Mouse (Mus musculus): Measurements from ENCODE around the gene Vav2. TPM values are rescaled to one million over a fixed set of nuclear protein-coding genes. Genes with fewer than 3 reads are reported as not detected.

Vav2 gene
- polyA plus RNA-seq, 1 experiment = 6.6 TPM

DNA sequence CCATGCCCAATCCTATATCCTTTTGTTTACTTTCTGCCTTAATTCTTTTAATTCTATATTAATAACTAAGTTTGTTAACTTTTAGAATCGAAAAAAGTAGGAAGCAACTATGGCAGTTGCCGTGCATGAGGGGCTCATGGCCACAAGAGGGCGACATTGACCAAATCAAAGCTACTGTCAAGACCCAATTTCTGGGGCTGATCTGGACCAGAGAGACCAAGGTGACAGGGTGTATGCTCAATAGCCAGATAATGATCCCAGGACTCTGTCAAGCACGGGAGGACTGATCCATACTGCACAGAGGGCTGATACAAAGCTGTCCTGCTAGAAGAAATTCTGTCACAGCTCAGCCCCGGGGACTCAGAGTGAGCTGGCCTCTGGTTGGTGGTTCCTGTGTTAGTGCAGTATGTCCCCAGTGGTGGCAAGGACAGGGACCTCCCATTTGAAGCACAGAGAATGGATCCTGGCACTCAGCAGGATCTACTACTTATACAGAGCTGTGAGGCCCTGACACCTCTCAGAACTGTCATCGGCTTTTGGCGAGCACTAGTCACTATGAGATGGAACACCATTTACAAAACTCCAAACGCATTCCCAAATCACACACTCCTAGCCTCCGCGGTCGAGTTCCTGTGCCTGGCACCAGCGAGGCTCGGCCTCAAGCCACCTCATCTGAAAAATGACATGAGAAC lies 145.8 kb downstream of the Vav2 start:
- Histone ChIP-seq H3K27ac (replicated peaks; ENCODE audit: low read depth, low read length) (no peak overlapping the region), H3K4me1 (ENCODE audit: control insufficient read depth, insufficient read depth, insufficient read length, low read length) (no peaks in the 10 kb centered on the region), H3K4me3 (ENCODE audit: insufficient read depth, low read depth, low read length) (no peak overlapping the region)

- Histone ChIP-seq H3K4me1 (ENCODE audit: control insufficient read depth, insufficient read depth, insufficient read length, low read length) (no peaks in the 10 kb centered on the region), H3K4me3 (ENCODE audit: insufficient read depth, low read depth, low read length) (no peak overlapping the region), H3K27ac (replicated peaks; ENCODE audit: low read depth, low read length) (no peak overlapping the region)
Measured at GRCm38 (mm10) chr2:27278859-27279258, 148.0 kb downstream of the Vav2 start.

DNA sequence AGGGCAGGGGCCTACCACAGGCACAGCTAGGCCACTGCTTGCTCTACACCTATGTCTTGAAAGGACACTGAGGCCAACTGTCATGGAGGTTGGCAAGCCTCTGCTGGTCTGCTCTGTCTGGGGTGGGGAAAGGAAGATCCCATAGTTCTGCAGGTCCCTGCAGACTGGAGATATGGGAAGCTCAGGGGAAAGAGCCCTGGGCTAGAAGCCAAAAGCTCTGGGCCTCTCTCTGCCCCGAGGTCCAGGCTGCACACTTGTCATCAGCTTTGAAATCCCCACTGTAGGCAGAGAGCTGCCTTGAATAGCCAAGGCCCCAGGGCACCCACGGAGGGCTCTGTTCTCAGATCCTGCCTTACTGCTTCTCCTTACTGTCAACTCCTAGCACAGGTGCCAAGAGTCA lies 158.5 kb downstream of the Vav2 start:
- Histone ChIP-seq H3K27ac (replicated peaks; ENCODE audit: low read depth, low read length) (no peak overlapping the region), H3K4me1 (ENCODE audit: control insufficient read depth, insufficient read depth, insufficient read length, low read length) (peaks cover 7% of the 10 kb centered on the region), H3K4me3 (ENCODE audit: insufficient read depth, low read depth, low read length) (no peak overlapping the region)

DNA sequence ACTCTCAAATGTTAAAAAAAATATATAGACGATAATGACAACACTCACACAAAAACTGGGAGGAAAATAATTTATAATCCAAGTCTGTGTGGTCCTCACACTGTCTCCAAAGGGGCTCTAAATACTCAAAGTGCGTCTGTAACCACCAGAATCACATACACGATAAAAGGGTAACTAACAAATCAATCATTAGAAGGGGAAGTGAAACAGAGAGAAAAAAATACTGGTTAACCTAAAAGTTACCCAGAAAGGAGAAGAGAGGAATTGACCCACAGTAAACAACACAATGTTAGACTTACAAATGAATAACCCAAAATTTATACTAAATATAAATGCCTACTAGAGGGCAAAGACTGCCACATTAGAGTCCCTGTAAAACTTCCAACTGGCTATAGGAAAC lies 161.0 kb downstream of the Vav2 start:
- Histone ChIP-seq H3K4me1 (ENCODE audit: control insufficient read depth, insufficient read depth, insufficient read length, low read length) (peaks cover 15% of the 10 kb centered on the region), H3K27ac (replicated peaks; ENCODE audit: low read depth, low read length) (no peak overlapping the region), H3K4me3 (ENCODE audit: insufficient read depth, low read depth, low read length) (no peak overlapping the region)

DNA sequence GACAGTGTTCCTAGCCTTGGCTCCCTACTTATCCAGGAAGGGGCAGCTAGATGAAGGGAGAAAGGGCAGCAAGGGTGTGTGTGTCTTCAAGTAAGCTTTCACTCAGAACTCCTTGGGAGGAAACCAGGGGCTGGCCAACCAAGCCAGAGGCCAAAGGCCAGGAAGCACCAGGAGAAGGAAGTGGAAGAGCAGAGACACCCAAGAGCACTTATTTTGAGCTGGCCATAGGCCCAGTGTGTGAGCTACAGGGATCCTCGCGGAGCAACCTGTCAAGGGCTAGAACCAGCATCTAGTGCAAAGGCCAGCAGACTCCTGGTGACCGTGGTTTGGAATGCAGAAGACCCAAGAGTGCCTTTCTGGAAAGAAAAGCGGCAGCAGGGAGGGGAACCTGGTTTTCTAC lies 163.8 kb downstream of the Vav2 start:
- H3K27ac ChIP-seq (replicated peaks; ENCODE audit: low read depth, low read length) = peak overlapping the region; percentile 64
- peaks cover 15% of the 10 kb centered on the region for H3K4me1 ChIP-seq (ENCODE audit: control insufficient read depth, insufficient read depth, insufficient read length, low read length)
- no peak overlapping the region for H3K4me3 ChIP-seq (ENCODE audit: insufficient read depth, low read depth, low read length)

- no peak overlapping the region for H3K27ac ChIP-seq (replicated peaks; ENCODE audit: low read depth, low read length)
- H3K4me1 ChIP-seq (ENCODE audit: control insufficient read depth, insufficient read depth, insufficient read length, low read length) = no peaks in the 10 kb centered on the region; the same call in 1 of the 2 replicates
- H3K4me3 ChIP-seq (ENCODE audit: insufficient read depth, low read depth, low read length) = no peak overlapping the region
Measured at GRCm38 (mm10) chr2:27251434-27251833, 175.4 kb downstream of the Vav2 start.

DNA sequence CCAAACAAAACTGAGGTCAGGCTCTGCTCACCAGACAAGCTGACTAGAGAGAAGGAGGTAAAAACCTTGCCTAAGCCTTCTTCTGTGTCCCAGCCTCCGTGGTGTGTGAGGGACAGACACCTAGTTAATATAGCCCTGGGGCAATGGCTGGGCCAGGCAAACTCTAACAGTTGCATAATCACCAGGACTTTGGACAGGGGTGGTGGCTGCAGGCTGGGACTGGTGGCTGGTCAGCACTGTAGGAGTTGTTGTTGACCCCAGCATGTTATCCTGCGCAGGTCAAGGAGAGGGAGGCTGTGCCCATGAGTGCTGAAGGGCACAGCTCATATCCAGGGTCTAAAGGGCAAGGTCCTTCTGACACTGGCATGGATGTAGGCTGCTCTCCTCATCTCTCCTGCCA lies 178.6 kb downstream of the Vav2 start, which contains the start of gene Sardh:
Gene Sardh, minus strand, starts transcription at position 127 of the 400 bp plus-strand sequence.
- Histone ChIP-seq H3K27ac (replicated peaks; ENCODE audit: low read depth, low read length) (peak within 1 kb of the TSS; percentile 35; the same call in 1 of the 2 replicates), H3K4me1 (ENCODE audit: control insufficient read depth, insufficient read depth, insufficient read length, low read length) (peaks cover 5% of the 10 kb centered on the region; the same call in 1 of the 2 replicates), H3K4me3 (ENCODE audit: insufficient read depth, low read depth, low read length) (peak within 1 kb of the TSS; percentile 24)

DNA sequence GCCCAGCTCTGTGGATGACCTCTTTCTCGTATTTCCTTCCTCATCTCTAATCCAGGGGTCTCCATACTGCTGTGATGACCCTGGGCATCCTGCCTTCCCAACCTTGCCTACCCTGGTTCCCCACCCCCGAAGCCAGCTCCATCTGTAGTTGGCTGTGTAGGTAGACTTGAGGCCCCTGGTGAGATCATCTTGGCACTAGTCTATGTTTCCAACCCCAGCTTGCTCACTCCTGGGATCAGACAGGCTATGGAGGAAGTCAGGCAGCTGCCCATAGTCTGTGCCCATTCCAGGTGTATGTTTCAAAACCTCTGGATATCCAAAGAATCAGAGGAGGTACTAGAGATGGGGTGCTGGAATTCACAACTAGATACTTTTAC lies 179.4 kb downstream of the Vav2 start:
- H3K27ac ChIP-seq (replicated peaks; ENCODE audit: low read depth, low read length) = 0 out of 2 replicates have a peak overlapping the region, but pooled peaks have one; percentile 35
- H3K4me1 ChIP-seq (ENCODE audit: control insufficient read depth, insufficient read depth, insufficient read length, low read length) = peaks cover 5% of the 10 kb centered on the region; the same call in 1 of the 2 replicates
- H3K4me3 ChIP-seq (ENCODE audit: insufficient read depth, low read depth, low read length) = no peak overlapping the region

- Histone ChIP-seq H3K4me3 (ENCODE audit: insufficient read depth, low read depth, low read length) (peak overlapping the region; percentile 24), H3K4me1 (ENCODE audit: control insufficient read depth, insufficient read depth, insufficient read length, low read length) (peaks cover 5% of the 10 kb centered on the region; the same call in 1 of the 2 replicates), H3K27ac (replicated peaks; ENCODE audit: low read depth, low read length) (peak overlapping the region; percentile 35; the same call in 1 of the 2 replicates)
Measured at GRCm38 (mm10) chr2:27246712-27247486, 179.9 kb downstream of the Vav2 start.

DNA sequence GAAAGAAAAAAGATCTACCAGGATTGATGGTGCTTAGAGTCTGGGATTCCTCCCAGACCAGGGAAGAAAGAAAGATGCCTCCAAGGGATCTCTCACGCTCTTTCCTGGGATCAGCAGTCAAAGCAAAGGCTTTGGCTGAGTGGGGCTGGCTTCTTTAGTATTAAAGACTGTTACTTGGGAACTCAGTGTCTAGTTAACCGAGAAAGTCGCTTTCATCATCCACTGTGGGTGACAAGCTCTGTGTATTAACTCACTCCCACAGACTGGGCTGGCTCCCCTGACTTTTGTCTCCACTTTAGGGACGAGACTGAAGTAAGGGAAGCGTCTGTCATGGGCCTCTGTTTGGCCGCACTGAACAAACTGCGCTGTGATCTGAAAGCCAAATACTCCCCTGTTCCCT lies 180.9 kb downstream of the Vav2 start:
- Histone ChIP-seq H3K4me3 (ENCODE audit: insufficient read depth, low read depth, low read length) (no peak overlapping the region), H3K27ac (replicated peaks; ENCODE audit: low read depth, low read length) (no peak overlapping the region)

DNA sequence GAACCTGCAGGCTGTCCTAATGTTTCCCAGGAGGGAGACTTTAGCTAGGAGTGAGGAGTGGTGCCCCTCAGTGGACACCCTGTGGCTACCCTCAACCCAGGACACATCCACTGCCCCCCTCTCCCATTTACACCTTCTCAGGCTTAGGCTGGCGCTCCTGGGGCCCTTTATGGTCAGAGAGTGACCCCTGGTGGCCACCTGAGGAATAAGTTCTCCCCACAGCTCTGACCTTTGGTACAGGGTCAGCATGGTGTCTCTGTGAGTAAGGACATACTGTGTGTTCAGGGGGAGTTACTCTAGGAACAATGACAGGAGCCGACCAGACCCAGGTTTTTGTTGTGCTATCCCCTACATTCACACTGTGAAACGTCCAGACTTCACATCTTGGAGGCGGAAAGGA lies 189.5 kb downstream of the Vav2 start:
- H3K27ac ChIP-seq (replicated peaks; ENCODE audit: low read depth, low read length) = no peak overlapping the region
- peaks cover 3% of the 10 kb centered on the region; the same call in 1 of the 2 replicates for H3K4me1 ChIP-seq (ENCODE audit: control insufficient read depth, insufficient read depth, insufficient read length, low read length)
- no peak overlapping the region for H3K4me3 ChIP-seq (ENCODE audit: insufficient read depth, low read depth, low read length)

More for the DNA sequence above, 180.9 kb downstream of the Vav2 start:
- peaks cover 5% of the 10 kb centered on the region; the same call in 1 of the 2 replicates for H3K4me1 ChIP-seq (ENCODE audit: control insufficient read depth, insufficient read depth, insufficient read length, low read length)

- Histone ChIP-seq H3K4me3 (ENCODE audit: insufficient read depth, low read depth, low read length) (no peak overlapping the region), H3K4me1 (ENCODE audit: control insufficient read depth, insufficient read depth, insufficient read length, low read length) (peaks cover 3% of the 10 kb centered on the region; the same call in 1 of the 2 replicates), H3K27ac (replicated peaks; ENCODE audit: low read depth, low read length) (no peak overlapping the region)
Measured at GRCm38 (mm10) chr2:27235729-27236128, 191.1 kb downstream of the Vav2 start.

GRCm38 (mm10) chr2:27232376-27232775 lies 194.5 kb downstream of the Vav2 start:
- Histone ChIP-seq H3K4me1 (ENCODE audit: control insufficient read depth, insufficient read depth, insufficient read length, low read length) (peaks cover 6% of the 10 kb centered on the region; the same call in 1 of the 2 replicates), H3K27ac (replicated peaks; ENCODE audit: low read depth, low read length) (no peak overlapping the region), H3K4me3 (ENCODE audit: insufficient read depth, low read depth, low read length) (no peak overlapping the region)

DNA sequence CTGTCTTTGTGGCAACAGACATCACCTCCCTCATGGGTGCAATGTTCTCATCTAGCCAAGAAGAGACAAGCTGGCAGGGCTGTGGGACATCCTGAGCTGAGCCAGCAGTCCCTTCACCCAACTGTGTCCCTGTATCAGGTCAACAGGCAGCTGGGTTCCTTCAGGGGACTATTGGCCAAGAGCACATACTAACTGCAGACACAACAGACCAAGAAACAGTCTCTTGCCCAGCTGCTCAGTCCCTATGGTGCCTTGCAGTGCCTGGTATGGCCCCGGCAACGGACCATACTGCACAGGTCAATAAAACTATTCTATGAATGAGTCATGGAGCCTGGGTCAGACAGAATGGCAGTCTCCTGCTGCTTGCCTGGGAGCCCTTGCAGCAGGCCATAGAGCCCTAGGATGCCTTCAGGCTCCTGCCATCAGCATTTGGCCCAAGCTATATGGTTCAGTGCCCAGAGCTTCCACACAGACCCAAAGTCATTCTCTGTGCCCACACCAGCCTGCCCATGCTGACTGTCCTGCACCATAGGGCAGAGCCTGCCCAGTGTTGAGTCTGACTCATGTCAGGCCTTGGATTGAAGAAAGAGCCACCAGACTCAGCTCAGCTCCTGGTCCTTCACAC lies 197.2 kb downstream of the Vav2 start:
- H3K4me1 ChIP-seq (ENCODE audit: control insufficient read depth, insufficient read depth, insufficient read length, low read length) = peaks cover 6% of the 10 kb centered on the region; the same call in 1 of the 2 replicates

GRCm38 (mm10) chr2:27228809-27229480 lies 197.9 kb downstream of the Vav2 start:
- no peak overlapping the region for H3K4me3 ChIP-seq (ENCODE audit: insufficient read depth, low read depth, low read length)
- H3K27ac ChIP-seq (replicated peaks; ENCODE audit: low read depth, low read length) = no peak overlapping the region

More for the DNA sequence above, 197.2 kb downstream of the Vav2 start:
- Histone ChIP-seq H3K27ac (replicated peaks; ENCODE audit: low read depth, low read length) (no peak overlapping the region), H3K4me3 (ENCODE audit: insufficient read depth, low read depth, low read length) (no peak overlapping the region)

More at GRCm38 (mm10) chr2:27228809-27229480, 197.9 kb downstream of the Vav2 start:
- peaks cover 6% of the 10 kb centered on the region; the same call in 1 of the 2 replicates for H3K4me1 ChIP-seq (ENCODE audit: control insufficient read depth, insufficient read depth, insufficient read length, low read length)

All from brown adipose tissue, adult 24 weeks (tissue).